Mouse (Mus musculus): ENCODE measurements around the gene Lrrc58.
A peak's percentile ranks its signal among the peaks of the same experiment; 100 is the strongest.

The Lrrc58 gene

DNA sequence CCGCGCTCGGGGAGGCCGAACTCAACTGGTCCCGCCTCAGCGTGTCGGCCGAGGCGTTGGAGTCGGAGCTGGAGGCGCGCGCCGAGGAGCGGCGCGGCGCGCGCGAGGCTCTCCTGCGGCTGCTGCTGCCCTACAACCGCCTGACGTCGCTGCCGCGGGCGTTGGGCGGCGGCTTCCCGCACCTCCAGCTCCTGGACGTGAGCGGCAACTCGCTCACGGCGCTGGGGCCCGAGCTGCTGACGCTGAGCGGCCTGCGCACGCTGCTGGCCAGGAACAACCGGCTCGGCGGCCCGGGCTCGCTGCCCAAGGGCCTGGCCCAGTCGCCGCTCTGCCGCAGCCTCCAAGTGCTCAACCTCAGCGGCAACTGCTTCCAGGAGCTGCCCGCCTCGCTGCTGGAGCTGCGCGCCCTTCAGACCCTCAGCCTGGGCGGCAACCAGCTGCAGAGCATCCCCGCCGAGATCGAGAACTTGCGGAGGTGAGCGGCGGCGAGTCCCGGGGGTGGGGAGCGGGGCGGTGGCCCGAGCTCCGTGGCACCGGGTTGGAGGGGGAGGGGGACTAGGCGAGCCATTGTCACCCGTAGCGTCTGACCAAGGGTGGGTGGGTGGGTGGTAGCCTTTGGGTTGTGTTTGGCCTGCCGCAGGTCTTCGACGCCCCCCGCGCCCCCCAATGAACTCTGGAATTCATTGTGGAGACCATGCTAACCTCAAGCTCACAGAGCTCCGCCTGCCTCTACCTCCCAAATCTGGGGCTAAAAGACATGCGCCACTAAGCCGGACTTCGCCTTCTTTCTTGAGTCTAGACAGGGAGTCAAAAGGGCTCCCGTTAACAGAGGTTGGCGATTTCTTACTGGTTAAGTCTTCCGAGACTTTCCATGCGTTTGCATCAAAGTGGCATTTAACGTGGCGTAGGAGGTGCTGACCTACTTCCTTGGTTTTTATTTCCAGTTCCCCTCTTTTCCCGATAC lies 599 bp downstream of the Lrrc58 start:
- peak; percentile 69 for DNase-seq (ENCODE audit: low read depth, low spot score)

DNA sequence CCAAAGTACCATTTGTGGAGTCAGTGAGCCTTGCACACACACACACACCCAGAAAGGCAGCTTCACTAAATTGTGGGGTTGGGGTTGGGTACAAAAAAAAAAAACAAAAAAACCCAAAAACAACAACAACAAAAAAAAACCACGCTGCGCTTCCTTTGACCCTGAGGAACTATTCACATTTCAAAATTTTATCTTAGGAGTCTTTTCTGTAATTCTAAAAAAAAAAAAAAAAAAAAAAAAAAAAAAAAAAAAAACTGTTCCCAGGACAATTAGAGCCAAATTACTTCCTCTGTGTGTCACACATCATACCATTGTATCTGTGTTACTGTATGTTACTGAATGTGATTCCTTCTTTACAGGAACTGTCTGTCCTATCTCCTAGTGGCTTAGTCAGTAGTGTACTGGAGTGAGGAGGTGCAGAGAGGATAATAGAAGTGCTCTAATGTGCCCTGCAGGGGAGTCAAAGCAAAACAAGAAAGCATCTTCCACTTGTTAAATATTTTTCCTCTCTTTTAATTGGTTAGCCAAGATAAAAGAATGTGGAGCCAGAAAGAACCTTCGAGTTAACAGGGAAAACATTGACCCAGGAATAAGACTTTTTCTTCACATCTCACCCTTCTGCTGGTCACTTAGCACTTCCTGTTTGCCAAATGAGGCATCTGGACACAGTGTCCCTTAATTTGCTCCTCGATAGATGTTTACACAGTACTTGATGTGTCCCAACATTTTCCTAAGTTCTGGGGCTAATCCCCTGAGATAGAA lies 1.5 kb downstream of the Lrrc58 start:
- no peak for DNase-seq (ENCODE audit: low read depth, low spot score)

DNA sequence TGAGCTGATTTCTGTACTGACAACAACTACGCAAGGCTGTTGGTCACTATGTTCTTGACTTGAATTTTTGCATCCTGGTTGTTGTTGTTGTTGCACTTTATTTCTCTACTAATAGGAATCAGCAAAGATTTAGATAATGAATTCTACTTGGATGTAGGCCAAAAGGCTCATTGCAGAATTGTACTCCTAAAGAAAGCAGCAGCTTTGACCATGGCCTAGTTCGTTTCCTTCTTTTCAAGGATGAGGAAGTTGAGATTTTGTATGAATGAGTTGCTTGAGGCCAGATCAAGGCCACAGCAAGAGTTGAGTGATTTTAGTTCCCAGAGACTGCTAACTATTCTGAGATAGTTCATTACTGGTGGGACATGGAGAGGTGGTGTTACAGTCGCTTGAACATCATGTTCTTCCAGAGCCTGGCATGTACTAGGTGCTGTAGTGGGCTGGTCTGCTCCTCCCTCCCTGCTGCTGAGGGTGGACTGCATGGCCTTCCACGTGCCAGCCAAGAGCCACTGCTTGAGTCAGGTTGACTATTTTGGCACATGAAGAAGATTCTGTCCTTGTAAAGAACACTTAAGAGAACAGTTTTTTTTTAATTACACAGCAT lies 3.0 kb downstream of the Lrrc58 start:
- DNase-seq (ENCODE audit: low read depth, low spot score), result peak; percentile 83

DNA sequence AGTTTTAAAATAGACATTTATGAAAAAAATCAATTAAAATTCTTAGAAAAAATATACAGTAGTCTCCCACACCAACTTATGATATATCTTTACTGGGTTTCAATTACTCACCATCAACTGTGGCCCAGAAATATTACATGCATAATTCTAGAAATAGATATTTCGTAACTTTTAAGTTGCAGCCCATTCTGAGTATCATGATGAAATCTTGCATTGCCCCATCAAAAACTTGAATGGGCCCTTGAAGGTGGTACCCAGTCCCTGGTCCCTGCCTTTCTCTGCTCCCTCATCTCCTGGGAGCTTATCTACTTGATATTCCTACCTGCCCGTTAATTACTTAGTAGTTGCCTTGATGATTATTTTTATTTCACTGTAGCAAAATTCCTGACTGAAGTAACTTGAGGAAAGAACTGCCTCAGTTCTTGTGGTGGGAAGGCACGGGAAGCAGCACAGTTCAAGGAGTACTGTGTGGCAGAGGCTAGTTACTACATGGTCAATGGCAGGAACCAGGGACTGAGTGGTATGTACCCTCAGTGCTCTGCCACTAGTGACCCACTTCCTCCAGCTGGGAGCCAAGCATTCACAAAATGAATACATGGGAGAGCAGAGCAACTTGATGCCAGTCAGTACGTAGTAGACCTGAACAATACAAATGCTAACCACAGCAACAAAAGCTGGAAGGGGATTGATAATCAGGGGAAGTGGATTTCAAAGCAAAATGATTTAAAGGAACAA lies 6.5 kb downstream of the Lrrc58 start:
- no peak for DNase-seq (ENCODE audit: low read depth, low spot score)

DNA sequence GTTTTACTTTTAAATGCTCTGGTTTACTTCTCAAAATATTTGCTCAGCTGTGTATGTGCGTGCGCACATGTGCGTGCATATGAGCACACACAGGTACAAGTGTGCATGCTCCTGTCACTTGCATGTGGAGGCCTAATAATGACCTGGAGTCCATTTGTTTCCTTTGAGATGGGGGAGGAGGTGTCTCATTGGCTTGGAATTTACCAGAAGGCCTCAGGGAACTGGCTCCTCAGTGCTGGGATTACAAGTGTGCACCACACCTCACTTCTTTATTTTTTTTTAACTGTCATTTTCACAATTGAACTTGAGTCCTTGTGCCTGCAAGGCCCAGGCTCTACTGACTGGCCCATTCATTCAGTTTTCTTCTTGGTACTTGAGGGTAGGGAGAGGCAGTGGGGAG lies 9.2 kb downstream of the Lrrc58 start:
- no peak for DNase-seq (ENCODE audit: low read depth, low spot score)

DNA sequence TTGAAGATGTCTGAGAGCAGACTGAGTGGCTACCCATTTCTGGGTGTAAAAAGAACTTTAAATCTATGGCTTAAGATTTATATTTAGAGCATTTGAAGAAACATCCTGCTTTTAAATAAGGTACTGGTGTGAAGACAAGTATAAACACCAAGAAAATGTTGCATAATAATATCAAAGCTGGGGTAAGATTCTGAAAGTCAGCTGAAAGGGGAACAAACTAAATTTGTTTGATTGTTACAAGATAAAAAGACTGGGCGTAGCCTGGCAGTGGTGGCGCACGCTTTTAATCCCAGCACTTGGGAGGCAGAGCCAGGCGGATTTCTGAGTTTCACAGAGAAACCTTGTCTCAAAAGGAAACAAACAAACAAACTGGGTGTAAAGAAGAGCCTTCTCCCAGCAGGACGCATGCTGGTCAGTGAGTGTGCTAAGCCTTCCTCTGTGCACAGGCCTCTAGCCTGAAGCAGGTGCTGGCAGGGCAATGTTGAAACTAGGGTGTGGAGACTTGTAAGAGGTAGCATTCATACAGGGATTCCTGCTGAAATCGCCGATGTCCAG lies 10.8 kb downstream of the Lrrc58 start:
- DNase-seq (ENCODE audit: low read depth, low spot score), result no peak

DNA sequence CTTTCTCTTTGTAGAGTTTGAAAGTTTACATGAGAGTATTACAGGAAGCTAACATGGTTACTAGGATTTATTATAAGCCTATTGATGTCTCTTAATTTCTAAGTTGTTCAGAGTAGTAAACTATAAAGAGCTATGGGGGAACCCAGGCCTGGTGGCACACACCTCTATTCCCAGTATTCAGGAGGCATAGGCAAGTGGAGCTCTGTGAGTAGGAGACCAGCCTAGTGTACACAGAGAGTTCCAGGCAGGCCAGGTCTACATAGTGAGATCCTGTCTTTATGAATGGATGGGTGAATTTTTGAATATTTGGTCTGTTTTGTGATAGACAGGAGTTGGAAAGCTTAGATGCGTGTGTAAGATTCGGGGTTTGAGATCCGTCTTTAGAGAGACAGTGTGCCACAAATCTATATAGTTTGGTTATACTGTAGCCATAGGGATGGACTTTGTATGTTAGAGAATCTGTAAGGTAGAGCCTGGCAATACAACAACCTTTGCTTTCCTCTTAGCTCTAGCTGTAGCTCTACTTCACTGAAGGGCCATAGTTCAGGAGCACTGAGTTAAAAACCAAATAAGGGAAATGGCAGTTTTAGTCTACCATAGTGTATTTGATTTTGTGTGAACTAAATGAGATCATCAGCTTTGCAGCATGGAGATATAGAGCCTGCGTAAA lies 11.7 kb downstream of the Lrrc58 start:
- no peak for DNase-seq (ENCODE audit: low read depth, low spot score)

DNA sequence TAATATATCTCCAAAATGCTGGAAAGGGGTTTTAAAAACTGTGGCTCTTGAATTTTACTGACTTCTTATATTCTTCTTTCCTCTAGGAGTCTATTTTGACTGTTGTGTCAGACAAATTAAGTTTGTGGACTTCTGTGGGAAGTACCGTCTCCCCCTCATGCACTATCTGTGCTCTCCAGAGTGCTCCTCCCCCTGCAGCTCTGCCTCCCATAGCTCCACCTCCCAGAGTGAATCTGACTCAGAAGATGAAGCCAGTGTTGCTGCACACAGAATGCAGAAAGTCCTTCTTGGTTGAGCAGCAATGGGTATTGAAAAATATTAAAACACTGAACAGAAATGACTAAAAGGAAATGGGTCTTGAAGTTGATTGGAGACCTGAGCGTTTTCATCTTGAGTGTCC lies 13.0 kb downstream of the Lrrc58 start:
- DNase-seq (ENCODE audit: low read depth, low spot score), result no peak

DNA sequence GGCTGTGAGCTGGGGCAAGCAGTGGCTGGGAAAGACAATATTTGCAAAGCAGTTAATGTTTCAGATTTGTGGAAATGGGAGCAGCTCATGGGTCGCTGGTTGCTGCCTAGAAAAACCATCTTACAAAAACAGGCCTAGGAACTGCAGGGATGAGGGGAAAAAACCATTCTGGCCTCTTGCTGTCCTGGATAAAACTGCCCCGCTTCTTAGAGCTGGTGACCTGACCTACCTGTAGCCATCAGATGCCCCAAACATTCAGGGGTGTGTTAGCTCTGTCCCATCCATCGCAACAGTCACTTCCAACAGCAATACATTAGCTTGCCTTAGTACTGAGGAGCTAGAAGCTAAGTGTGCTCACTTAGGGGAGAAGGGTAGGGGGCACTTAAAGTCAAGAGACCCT lies 20.8 kb downstream of the Lrrc58 start:
- no peak for DNase-seq (ENCODE audit: low read depth, low spot score)

DNA sequence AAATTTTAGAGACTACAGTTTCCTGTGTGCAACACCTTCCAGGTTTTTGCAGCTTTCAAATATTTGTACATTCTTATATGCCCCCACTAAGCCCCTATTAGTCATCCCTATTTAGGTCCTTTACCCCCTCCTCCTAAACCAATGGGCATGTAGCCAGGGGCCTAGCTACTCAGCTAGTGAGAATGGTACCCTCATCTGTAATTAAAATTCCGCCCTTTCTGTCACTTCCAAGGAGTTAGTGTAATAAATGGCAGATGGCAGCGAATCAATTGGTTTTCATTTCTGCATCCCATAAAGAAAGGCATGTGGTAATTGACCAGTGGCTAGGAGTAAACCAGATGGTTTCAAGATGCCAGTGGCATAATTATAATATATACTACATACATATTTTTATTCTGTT lies 24.5 kb downstream of the Lrrc58 start:
- DNase-seq (ENCODE audit: low read depth, low spot score), result no peak

DNA sequence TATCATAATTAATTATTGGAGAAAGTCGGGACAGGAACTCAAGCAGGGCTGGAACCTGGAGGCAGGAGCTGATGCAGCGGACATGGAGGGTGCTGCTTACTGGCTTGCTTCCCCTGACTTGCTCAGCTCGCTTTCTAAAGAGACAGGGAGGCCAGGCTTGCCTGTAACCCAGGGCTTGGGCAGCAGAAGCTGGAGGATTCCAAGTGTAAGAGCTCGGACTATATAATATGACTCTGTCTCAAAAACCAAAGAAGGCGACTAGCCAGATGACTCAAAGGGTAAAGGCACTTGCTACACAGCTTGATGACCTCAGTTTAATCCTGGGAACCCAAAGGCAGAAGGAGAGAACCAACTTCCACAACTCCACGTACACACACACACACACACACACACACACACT lies 25.2 kb downstream of the Lrrc58 start:
- DNase-seq (ENCODE audit: low read depth, low spot score), result no peak

DNA sequence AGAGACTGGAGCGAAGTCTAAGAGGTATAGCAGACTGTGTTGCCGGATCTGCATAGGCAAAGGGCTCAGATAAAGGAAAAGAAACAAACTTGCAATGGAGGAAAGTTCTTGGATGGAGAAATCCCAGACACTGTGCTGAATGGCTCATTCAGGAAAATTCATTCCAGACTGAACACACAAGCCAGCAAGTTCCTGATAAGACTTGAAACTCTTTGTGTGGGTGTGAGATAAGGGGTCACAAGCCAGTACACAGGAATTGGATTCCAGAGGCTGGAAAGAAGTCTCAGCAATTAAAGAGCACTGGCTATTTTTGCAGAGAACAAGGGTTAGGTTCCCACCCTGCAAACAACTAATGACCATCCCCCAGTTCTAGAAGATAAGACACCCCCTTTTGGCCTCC lies 25.8 kb downstream of the Lrrc58 start:
- DNase-seq (ENCODE audit: low read depth, low spot score), result no peak

DNA sequence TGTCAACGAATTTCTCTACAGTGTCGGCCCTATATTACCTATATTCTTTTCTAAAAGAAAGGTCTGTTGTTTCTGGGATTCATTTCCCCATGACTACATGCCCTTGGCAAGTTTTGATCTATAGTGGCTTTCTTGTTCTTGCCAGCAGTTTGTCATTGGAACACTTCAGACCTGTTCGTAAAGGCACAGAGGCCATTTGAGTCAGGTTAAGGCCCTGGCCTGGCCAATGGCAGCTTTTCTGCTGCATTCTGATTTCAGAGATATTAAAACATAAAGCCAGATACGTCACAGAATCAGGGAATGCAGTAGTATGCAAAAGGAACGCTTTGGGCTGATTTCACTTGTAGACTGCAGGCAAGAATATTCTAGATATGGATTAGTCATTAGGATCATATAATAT lies 30.6 kb downstream of the Lrrc58 start:
- no peak for DNase-seq (ENCODE audit: low read depth, low spot score)

DNA sequence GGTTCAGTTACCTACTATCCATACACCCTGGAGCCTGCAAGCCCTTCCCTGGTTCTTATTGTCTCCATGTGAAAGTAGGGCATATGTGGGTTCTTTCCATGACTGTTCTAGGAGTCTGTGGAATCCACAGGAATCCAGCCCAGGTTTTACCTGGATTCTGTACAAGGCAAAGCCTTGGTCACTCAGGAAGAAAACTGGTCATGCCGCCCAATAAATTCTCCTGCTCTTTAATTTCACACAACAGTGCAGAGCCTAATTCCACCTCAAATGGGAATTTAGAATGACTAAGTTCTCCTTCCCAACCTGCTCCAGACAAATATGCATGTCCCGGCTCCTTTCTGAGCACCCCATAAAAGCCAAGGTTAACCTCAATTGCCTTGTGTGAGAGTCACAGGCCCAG lies 31.2 kb downstream of the Lrrc58 start:
- DNase-seq (ENCODE audit: low read depth, low spot score), result no peak

DNA sequence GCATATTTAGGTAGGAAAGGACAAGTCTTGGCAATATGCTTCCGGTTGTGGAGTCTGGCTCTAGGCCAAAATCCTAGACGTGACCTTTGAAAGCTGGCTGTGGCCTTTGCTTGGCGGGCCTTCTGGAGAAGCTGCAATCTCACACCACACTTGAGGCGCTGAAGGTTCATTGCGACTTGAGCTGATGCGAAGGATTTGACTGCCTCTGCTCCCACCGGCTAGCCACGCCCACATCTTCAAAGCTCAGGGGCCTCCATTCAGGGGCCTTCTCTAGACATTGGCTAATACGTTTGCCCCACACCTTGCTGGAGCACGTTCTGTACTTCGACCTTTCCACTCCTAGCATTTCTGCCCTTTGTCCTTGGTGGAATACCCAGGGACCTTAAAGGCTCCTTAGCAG lies 33.1 kb downstream of the Lrrc58 start:
- no peak for DNase-seq (ENCODE audit: low read depth, low spot score)

DNA sequence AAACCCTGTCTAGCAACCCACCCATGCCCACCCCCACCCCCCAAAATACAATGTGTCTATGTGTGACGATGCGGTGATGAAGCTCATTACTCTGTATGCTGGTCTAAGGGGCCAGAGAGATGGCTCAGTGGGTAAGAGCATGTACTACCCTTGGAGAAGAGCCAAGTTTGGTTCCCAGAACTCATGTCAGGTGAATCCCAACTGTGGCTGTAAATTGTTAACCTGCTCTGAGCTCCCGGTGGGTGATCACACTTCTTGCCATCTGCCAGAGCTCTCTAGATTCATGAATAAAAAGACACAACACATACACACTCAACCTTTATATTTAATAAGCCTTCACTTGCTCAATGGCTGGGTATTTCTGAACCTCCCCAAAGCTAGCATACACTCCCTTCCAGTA lies 38.3 kb downstream of the Lrrc58 start:
- DNase-seq (ENCODE audit: low read depth, low spot score), result no peak

DNA sequence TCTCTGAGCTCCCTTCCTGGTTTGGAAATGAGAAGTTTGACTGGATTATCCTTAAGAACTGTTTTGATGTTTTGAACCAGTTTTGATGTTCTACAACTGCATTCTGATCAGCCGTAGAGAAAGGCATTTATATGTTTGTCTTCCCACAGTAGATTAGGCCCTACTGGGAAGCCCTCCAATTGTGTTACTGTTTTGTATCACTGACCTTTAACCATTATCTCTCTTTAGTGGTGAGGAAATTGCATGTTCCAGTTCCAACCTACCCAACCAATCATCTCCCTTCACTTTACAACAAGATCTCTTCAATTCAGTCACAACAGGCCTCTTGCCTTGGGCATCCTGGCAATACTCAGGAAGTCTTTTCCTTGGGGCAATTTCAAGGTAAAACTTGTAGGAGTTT lies 42.9 kb downstream of the Lrrc58 start:
- no peak for DNase-seq (ENCODE audit: low read depth, low spot score)

DNA sequence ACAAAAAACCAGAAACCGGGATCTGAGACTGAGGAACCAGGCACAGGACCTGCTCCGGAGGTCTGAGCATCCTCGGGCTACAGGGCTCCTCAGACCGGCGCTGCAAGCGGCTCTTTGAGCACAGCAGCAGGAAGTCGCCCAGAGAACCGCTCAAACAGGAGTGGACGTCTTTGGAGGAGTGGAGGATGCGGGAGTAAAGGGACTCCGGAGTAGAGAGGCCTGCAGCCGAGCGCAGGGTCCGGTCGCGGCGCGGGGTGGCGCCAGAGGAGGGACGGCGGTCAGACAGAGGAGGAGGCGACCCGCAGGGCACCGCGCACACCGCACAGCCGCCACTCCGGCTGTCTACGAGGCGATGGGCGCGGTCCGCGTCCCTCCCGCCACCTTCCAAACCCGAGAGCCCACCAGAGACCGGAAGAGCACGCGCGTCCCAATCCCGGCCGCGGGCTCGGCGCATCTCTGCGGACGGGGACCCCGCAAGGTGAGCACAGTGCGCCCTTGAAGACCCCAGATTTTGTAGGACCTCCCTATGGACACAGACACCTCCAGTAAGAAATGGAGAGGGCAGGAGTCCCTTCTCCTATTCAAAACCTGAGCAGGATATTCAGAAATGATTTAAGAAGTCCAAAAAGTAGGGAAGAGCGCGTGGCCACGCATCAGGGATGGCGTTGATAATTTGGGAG lies 48.1 kb downstream of the Lrrc58 start, which contains the start of gene Gpr156:
TSS of gene Gpr156 (plus strand) at position 359 of the 680 bp plus-strand sequence.
- DNase-seq (ENCODE audit: low read depth, low spot score), result no peak

DNA sequence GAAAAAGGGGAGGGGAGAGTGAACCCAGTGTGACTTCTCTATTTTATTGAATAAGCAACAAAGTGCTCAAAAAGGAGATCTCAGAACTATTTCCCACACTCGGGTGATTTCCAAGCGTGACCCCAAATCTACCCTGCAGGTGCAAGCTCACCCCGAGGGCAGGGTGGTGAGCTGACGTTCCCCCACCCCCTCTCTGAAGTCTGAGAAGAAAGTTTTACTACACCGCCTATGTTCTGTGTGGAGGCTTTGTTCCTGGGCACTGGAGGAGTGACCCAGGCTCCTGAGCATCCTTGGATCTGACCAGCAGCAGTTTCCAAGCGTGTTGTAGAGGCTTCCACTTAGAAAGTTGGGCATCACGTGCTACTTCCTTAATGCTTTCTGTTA lies 48.6 kb downstream of the Lrrc58 start:
- no peak for DNase-seq (ENCODE audit: low read depth, low spot score)

DNA sequence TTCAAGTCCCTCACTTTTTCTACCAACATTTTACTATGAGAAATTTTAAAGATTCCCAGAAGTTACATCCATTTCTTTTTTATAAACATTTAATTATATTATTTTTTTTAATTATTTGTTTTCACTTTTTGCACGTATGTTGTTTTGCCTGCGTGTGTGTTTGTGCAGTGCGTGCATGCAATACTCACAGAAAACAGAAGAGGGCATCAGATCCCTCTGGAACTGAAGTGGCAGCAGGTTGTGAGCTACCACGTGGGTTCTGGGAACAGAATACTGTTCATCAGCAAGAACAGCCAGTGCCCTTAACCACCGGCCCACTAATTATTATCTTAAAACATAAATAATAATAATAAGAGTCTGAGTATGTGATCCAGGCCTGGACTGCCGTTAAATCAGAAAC lies 50.8 kb downstream of the Lrrc58 start:
- DNase-seq (ENCODE audit: low read depth, low spot score), result no peak
